Mouse (Mus musculus) spleen, postnatal 0 days (tissue): ENCODE results near the gene Slc4a2. TPM values are rescaled to one million over a fixed set of nuclear protein-coding genes. Genes with fewer than 3 reads are reported as not detected.

Experiments used
- polyA plus RNA-seq: library from polyadenylated mRNA; unstranded; fragments of >200 nt; fragmentation: Nextera tagmentation; extraction: Ambion mirVana; gene quantifications from 2 replicates; pipeline ENCODE4 v1.2.1, GENCODE M21; 2015

Gene Slc4a2
- polyA plus RNA-seq = 9.1 and 10.4 TPM in 2 replicates

GRCm38 (mm10) chr5:24423129-24424003 lies at the start of gene Slc4a2, which contains the start of gene Cdk5:
TSS of gene Slc4a2 (plus strand) at chr5:24423837.
TSS of gene Cdk5 (minus strand) at chr5:24423530.

GRCm38 (mm10) chr5:24391864-24392263 lies 31.8 kb upstream of the Slc4a2 start, which contains the start of gene Atg9b:
TSS of gene Atg9b (minus strand) at chr5:24392143.

GRCm38 (mm10) chr5:24393392-24393997 lies 30.1 kb upstream of the Slc4a2 start, which contains the start of gene Abcb8:
TSS of gene Abcb8 (plus strand) at chr5:24393663.

GRCm38 (mm10) chr5:24413042-24413693 lies 10.5 kb upstream of the Slc4a2 start, which contains the start of gene Asic3:
TSS of gene Asic3 (plus strand) at chr5:24413392.

GRCm38 (mm10) chr5:24444746-24445427 lies 21.2 kb downstream of the Slc4a2 start, which contains the start of gene Fastk:
TSS of gene Fastk (minus strand) at chr5:24445287.

GRCm38 (mm10) chr5:24447624-24448298 lies 24.1 kb downstream of the Slc4a2 start, which contains the start of gene Tmub1:
TSS of gene Tmub1 (minus strand) at chr5:24447854.

GRCm38 (mm10) chr5:24452030-24452690 lies 28.5 kb downstream of the Slc4a2 start, which contains the start of gene Agap3:
TSS of gene Agap3 (plus strand) at chr5:24452177.

Other genes with a start within 250 kb of the Slc4a2 start
- 0.69 and 0.80 TPM in 2 replicates for gene Kcnh2, start 72.2 kb upstream of the Slc4a2 start, polyA plus RNA-seq
- 3.1 and 4.4 TPM in 2 replicates for gene Nos3, start 59.0 kb upstream of the Slc4a2 start, polyA plus RNA-seq
- 1.1 and 2.0 TPM in 2 replicates for gene Atg9b, start 31.7 kb upstream of the Slc4a2 start, polyA plus RNA-seq
- gene Abcb8, start 30.2 kb upstream of the Slc4a2 start, polyA plus RNA-seq = 20.3 and 21.0 TPM in 2 replicates
- not detected in 2 replicates for gene Asic3, start 10.4 kb upstream of the Slc4a2 start, polyA plus RNA-seq
- 13.7 and 16.6 TPM in 2 replicates for gene Cdk5, start 307 bp upstream of the Slc4a2 start, polyA plus RNA-seq
- gene Fastk, start 21.4 kb downstream of the Slc4a2 start, polyA plus RNA-seq = 45.3 and 48.4 TPM in 2 replicates
- 6.6 and 8.3 TPM in 2 replicates for gene Tmub1, start 24.0 kb downstream of the Slc4a2 start, polyA plus RNA-seq
- gene Agap3, start 28.3 kb downstream of the Slc4a2 start, polyA plus RNA-seq = 12.6 and 14.8 TPM in 2 replicates
- 0.04 TPM in 1 of 2 replicates, not detected in the other for gene Gbx1, start 103.4 kb downstream of the Slc4a2 start, polyA plus RNA-seq
- 0.17 and 0.35 TPM in 2 replicates for gene Asb10, start 117.1 kb downstream of the Slc4a2 start, polyA plus RNA-seq
- 0.07 and 0.10 TPM in 2 replicates for gene 4931409K22Rik, start 133.0 kb downstream of the Slc4a2 start, polyA plus RNA-seq
- gene Abcf2, start 153.6 kb downstream of the Slc4a2 start, polyA plus RNA-seq = 47.8 and 49.0 TPM in 2 replicates
- 11.3 and 14.3 TPM in 2 replicates for gene Chpf2, start 162.9 kb downstream of the Slc4a2 start, polyA plus RNA-seq
- 2.4 and 3.6 TPM in 2 replicates for gene Smarcd3, start 200.6 kb downstream of the Slc4a2 start, polyA plus RNA-seq